Mouse (Mus musculus) kidney, embryonic 14.5 days (tissue): ENCODE results near the gene Snrnp40. TPM values are rescaled to one million over a fixed set of nuclear protein-coding genes. Genes with fewer than 3 reads are reported as not detected.

Experiments used
- ATAC-seq: fragments of 200-750 bp; cut with Nextera tagmentation; 2 replicates; pipeline ENCODE4 v1.8.0; 2017; ENCODE audit warnings: moderate number of reproducible peaks, mild to moderate bottlenecking, moderate TSS enrichment, moderate library complexity; ENCODE audit not compliant: low FRiP score, low TSS enrichment
- H3K27ac ChIP-seq: fragments of 300-500 bp; sonication (generic); 2 replicates; pipeline ENCODE4 v1.5.1; 2014; ENCODE audit warnings: low read depth, mild to moderate bottlenecking, low read length, moderate library complexity, mixed read lengths
- H3K27me3 ChIP-seq: fragments of 300-500 bp; sonication (generic); 2 replicates; pipeline ENCODE4 v1.6.1; 2014; ENCODE audit warnings: mild to moderate bottlenecking, low read length; ENCODE audit not compliant: control insufficient read depth, insufficient read depth
- H3K36me3 ChIP-seq: fragments of 300-500 bp; sonication (generic); 2 replicates; pipeline ENCODE4 v1.6.1; 2014; ENCODE audit warnings: low read length, mixed read lengths; ENCODE audit not compliant: control insufficient read depth, insufficient read depth
- H3K4me1 ChIP-seq: fragments of 300-500 bp; sonication (generic); 2 replicates; pipeline ENCODE4 v1.6.1; 2014; ENCODE audit warnings: low read length, mixed read lengths; ENCODE audit not compliant: control insufficient read depth, insufficient read depth
- H3K4me2 ChIP-seq: fragments of 300-500 bp; sonication (generic); replicated peaks from 2 replicates; pipeline ENCODE4 v1.6.1; 2014; ENCODE audit warnings: low read depth, mild to moderate bottlenecking, low read length
- H3K4me3 ChIP-seq: fragments of 300-500 bp; sonication (generic); 2 replicates; pipeline ENCODE4 v1.5.1; 2014; ENCODE audit warnings: mild to moderate bottlenecking, low read length
- H3K9ac ChIP-seq: fragments of 300-500 bp; sonication (generic); 2 replicates; pipeline ENCODE4 v1.6.1; 2014; ENCODE audit warnings: low read depth, mild to moderate bottlenecking, low read length, moderate library complexity
- H3K9me3 ChIP-seq: fragments of 300-500 bp; sonication (generic); 2 replicates; pipeline ENCODE4 v1.6.1; 2016; ENCODE audit warnings: low read length; ENCODE audit not compliant: control insufficient read depth
- WGBS: fragments of 180-500 bp; shearing (Covaris S2); extraction: QIAGEN DNeasy Blood & Tissue Kit; methylation state at CpG from one replicate; pipeline ENCODE4 v1.1.7; 2014; 5-methylcytosine and 5-hydroxymethylcytosine counted together
- polyA plus RNA-seq: library from polyadenylated mRNA; unstranded; fragments of >200 nt; fragmentation: Nextera tagmentation; extraction: Ambion mirVana; gene quantifications from 2 replicates; pipeline ENCODE4 v1.2.1, GENCODE M21; 2014

The Snrnp40 gene
- polyA plus RNA-seq, 1 experiment from 2014 or later, result 186 TPM

DNA sequence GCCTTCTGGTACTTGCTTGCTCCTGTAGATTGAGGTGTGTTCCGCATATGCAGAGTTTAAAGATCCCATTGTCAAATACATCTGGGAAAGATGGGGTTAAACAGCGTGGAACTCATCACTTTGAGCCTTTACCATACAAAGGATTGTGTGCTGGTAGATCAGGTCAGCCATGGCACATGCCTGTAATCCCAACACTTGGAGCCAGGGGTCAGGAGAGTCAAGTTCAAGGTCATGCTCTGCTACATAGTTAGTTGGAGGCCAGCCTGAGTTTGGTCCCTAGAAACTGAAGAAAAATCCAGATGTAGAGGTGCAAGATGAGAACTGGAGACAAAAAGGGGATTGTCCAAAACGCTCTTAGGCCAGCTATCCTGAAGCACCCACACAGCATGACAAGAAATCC, 31.3 kb downstream of the Snrnp40 start:
- WGBS, result 63% methylated on average over 3 of the region's 3 CpGs
- no peak overlapping the region for H3K4me2 ChIP-seq
- H3K27me3 ChIP-seq, result no peaks in the 10 kb centered on the region
- H3K4me1 ChIP-seq, result no peaks in the 10 kb centered on the region; the same call in 1 of the 2 replicates
- H3K4me3 ChIP-seq, result no peak overlapping the region
- no peak overlapping the region for H3K27ac ChIP-seq
- no peak for ATAC-seq
- H3K9me3 ChIP-seq, result no peaks in the 10 kb centered on the region
- no peak overlapping the region for H3K9ac ChIP-seq
- peaks cover 42% of the 10 kb centered on the region for H3K36me3 ChIP-seq

Other genes with a start within 250 kb of the Snrnp40 start
- not detected in 2 replicates for gene Hcrtr1, start 220.8 kb upstream of the Snrnp40 start, polyA plus RNA-seq
- gene Tinagl1, start 185.0 kb upstream of the Snrnp40 start, polyA plus RNA-seq, result 20.9 and 26.1 TPM in 2 replicates
- gene Gm853, start 137.7 kb upstream of the Snrnp40 start, polyA plus RNA-seq, result not detected in 2 replicates
- 42.7 and 44.9 TPM in 2 replicates for gene Serinc2, start 80.9 kb upstream of the Snrnp40 start, polyA plus RNA-seq
- gene Fabp3, start 51.5 kb upstream of the Snrnp40 start, polyA plus RNA-seq, result 15.7 and 16.0 TPM in 2 replicates
- not detected in 2 replicates for gene Gm10570, start 51.5 kb upstream of the Snrnp40 start, polyA plus RNA-seq
- gene Zcchc17, start 189 bp upstream of the Snrnp40 start, polyA plus RNA-seq, result 74.2 and 90.7 TPM in 2 replicates
- gene Nkain1, start 214.0 kb downstream of the Snrnp40 start, polyA plus RNA-seq, result 6.7 and 17.2 TPM in 2 replicates